Mouse (Mus musculus) adrenal gland, adult (tissue): ENCODE results near the gene Fam217a.
"Not testable (repeated sequence)": the region's sequence is repeated elsewhere in the genome, so short reads cannot be mapped to it uniquely, and the experiment has no call there.

ENCODE experiments used
- DNase-seq, 2 experiments: peaks; one replicate each; pipeline ENCODE4 v3.0.0; 2022 to 2023; ENCODE audit warnings: low spot score in 1 of 2; ENCODE audit not compliant: inconsistent age in 2 of 2

The Fam217a gene

GRCm38 (mm10) chr13:34874736-34875135 lies 49.4 kb downstream of the Fam217a start:
- DNase-seq, result peak in 1 of 2 experiments; percentile 41

- DNase-seq, result peak; percentile 97
These were observed 50.1 kb downstream of the Fam217a start for GRCm38 (mm10) chr13:34873801-34874681.

- DNase-seq, result peak in 1 of 2 experiments; percentile 80
These were observed 59.5 kb downstream of the Fam217a start for GRCm38 (mm10) chr13:34864420-34865169.

- not testable (repeated sequence) for DNase-seq
These were observed 62.9 kb downstream of the Fam217a start for GRCm38 (mm10) chr13:34861166-34861565.
